Mouse (Mus musculus) midbrain, embryonic 15.5 days (tissue): ENCODE data around the gene Phldb2. TPM values are rescaled to one million over a fixed set of nuclear protein-coding genes. Genes with fewer than 3 reads are reported as not detected.

Experiments
- ATAC-seq: fragments of 200-750 bp; cut with Nextera tagmentation; replicated peaks from 2 replicates; pipeline ENCODE4 v1.8.0; 2017; ENCODE audit warnings: moderate TSS enrichment
- H3K27ac ChIP-seq: fragments of 300-500 bp; sonication (generic); 2 replicates; pipeline ENCODE4 v1.5.1; 2015; ENCODE audit warnings: mild to moderate bottlenecking, inconsistent platforms
- H3K27me3 ChIP-seq: fragments of 300-500 bp; sonication (generic); replicated peaks from 2 replicates; pipeline ENCODE4 v1.6.1; 2015; ENCODE audit warnings: inconsistent platforms
- H3K36me3 ChIP-seq: fragments of 300-500 bp; sonication (generic); replicated peaks from 2 replicates; pipeline ENCODE4 v1.6.1; 2015; ENCODE audit warnings: inconsistent platforms
- H3K4me1 ChIP-seq: fragments of 300-500 bp; sonication (generic); 2 replicates; pipeline ENCODE4 v1.6.1; 2015; ENCODE audit warnings: inconsistent platforms
- H3K4me2 ChIP-seq: fragments of 300-500 bp; sonication (generic); 2 replicates; pipeline ENCODE4 v1.6.1; 2015; ENCODE audit warnings: inconsistent platforms, mild to moderate bottlenecking, moderate library complexity
- H3K4me3 ChIP-seq: fragments of 300-500 bp; sonication (generic); 2 replicates; pipeline ENCODE4 v1.5.1; 2015; ENCODE audit warnings: mild to moderate bottlenecking, inconsistent platforms
- H3K9ac ChIP-seq: fragments of 300-500 bp; sonication (generic); 2 replicates; pipeline ENCODE4 v1.6.1; 2015; ENCODE audit warnings: mild to moderate bottlenecking, inconsistent platforms
- H3K9me3 ChIP-seq: fragments of 300-500 bp; sonication (generic); 2 replicates; pipeline ENCODE4 v1.6.1; 2016; ENCODE audit warnings: inconsistent platforms
- WGBS: fragments of 180-500 bp; shearing (Covaris S2); methylation state at CpG from one replicate; pipeline ENCODE4 v1.1.7; 2015; ENCODE audit warnings: mixed read lengths; 5-methylcytosine and 5-hydroxymethylcytosine counted together
- polyA plus RNA-seq: library from polyadenylated mRNA; unstranded; fragments of >200 nt; fragmentation: Nextera tagmentation; extraction: Ambion mirVana; gene quantifications from 2 replicates; pipeline ENCODE4 v1.2.1, GENCODE M21; 2015

The Phldb2 gene
- polyA plus RNA-seq, 1 experiment from 2014 or later = 7.8 TPM

- Histone ChIP-seq H3K27ac (no peak overlapping the region), H3K4me3 (peak overlapping the region; percentile 66), H3K27me3 (no peaks in the 10 kb centered on the region), H3K9me3 (no peaks in the 10 kb centered on the region), H3K4me1 (peaks cover 10% of the 10 kb centered on the region; the same call in 1 of the 2 replicates), H3K9ac (peak overlapping the region; percentile 59; the same call in 1 of the 2 replicates), H3K4me2 (peak overlapping the region; percentile 94), H3K36me3 (no peaks in the 10 kb centered on the region)
- WGBS = 12% methylated on average over 10 of the region's 10 CpGs
- no peak for ATAC-seq
Measured at GRCm38 (mm10) chr16:45844875-45845274, 108.5 kb downstream of the Phldb2 start.

GRCm38 (mm10) chr16:45844049-45844780 is 109.2 kb downstream of the Phldb2 start:
- Histone ChIP-seq H3K27me3 (no peaks in the 10 kb centered on the region), H3K4me2 (peak overlapping the region; percentile 94), H3K9me3 (no peaks in the 10 kb centered on the region), H3K4me3 (peak overlapping the region; percentile 66), H3K36me3 (no peaks in the 10 kb centered on the region), H3K4me1 (peaks cover 10% of the 10 kb centered on the region; the same call in 1 of the 2 replicates), H3K9ac (peak overlapping the region; percentile 59), H3K27ac (0 out of 2 replicates have a peak overlapping the region, but pooled peaks have one; percentile 30)
- ATAC-seq = peak; percentile 95
- WGBS = under 1% methylated on average over 45 of the region's 45 CpGs

GRCm38 (mm10) chr16:45843351-45843891 is 110.0 kb downstream of the Phldb2 start:
- Histone ChIP-seq H3K4me2 (peak overlapping the region; percentile 94), H3K36me3 (no peaks in the 10 kb centered on the region), H3K27me3 (no peaks in the 10 kb centered on the region), H3K27ac (0 out of 2 replicates have a peak overlapping the region, but pooled peaks have one; percentile 30), H3K4me3 (peak overlapping the region; percentile 66), H3K9ac (peak overlapping the region; percentile 59), H3K4me1 (peaks cover 10% of the 10 kb centered on the region; the same call in 1 of the 2 replicates), H3K9me3 (no peaks in the 10 kb centered on the region)
- peak; percentile 49 for ATAC-seq
- under 1% methylated on average over 16 of the region's 16 CpGs for WGBS

- Histone ChIP-seq H3K4me3 (no peak overlapping the region), H3K9ac (no peak overlapping the region), H3K27ac (no peak overlapping the region), H3K27me3 (no peaks in the 10 kb centered on the region), H3K4me1 (peaks cover 10% of the 10 kb centered on the region; the same call in 1 of the 2 replicates), H3K36me3 (no peaks in the 10 kb centered on the region), H3K4me2 (no peak overlapping the region; the same call in 1 of the 2 replicates), H3K9me3 (no peaks in the 10 kb centered on the region)
- 68% methylated on average over 4 of the region's 4 CpGs for WGBS
- ATAC-seq = no peak
Measured at GRCm38 (mm10) chr16:45842440-45842839, 111.0 kb downstream of the Phldb2 start.

- Histone ChIP-seq H3K36me3 (no peaks in the 10 kb centered on the region), H3K4me1 (peaks cover 10% of the 10 kb centered on the region; the same call in 1 of the 2 replicates), H3K27me3 (no peaks in the 10 kb centered on the region), H3K27ac (no peak overlapping the region), H3K4me3 (no peak overlapping the region), H3K4me2 (no peak overlapping the region), H3K9me3 (no peaks in the 10 kb centered on the region), H3K9ac (no peak overlapping the region)
- WGBS = 91% methylated on average over 3 of the region's 3 CpGs
- no peak for ATAC-seq
Measured at GRCm38 (mm10) chr16:45841806-45842205, 111.6 kb downstream of the Phldb2 start.

GRCm38 (mm10) chr16:45841016-45841415 is 112.4 kb downstream of the Phldb2 start:
- no peak for ATAC-seq
- Histone ChIP-seq H3K27ac (no peak overlapping the region), H3K9me3 (no peaks in the 10 kb centered on the region), H3K4me1 (peaks cover 10% of the 10 kb centered on the region; the same call in 1 of the 2 replicates), H3K27me3 (no peaks in the 10 kb centered on the region), H3K9ac (no peak overlapping the region), H3K4me3 (no peak overlapping the region), H3K36me3 (no peaks in the 10 kb centered on the region), H3K4me2 (no peak overlapping the region)
- 63% methylated on average over 3 of the region's 3 CpGs for WGBS

GRCm38 (mm10) chr16:45837541-45838342 is 115.7 kb downstream of the Phldb2 start:
- no peak overlapping the region for H3K4me2 ChIP-seq
- H3K27me3 ChIP-seq = no peaks in the 10 kb centered on the region
- H3K36me3 ChIP-seq = no peaks in the 10 kb centered on the region
- no peak overlapping the region for H3K9ac ChIP-seq
- no peak overlapping the region for H3K4me3 ChIP-seq
- no peaks in the 10 kb centered on the region for H3K9me3 ChIP-seq
- H3K4me1 ChIP-seq = no peaks in the 10 kb centered on the region
- no peak for ATAC-seq
- no peak overlapping the region for H3K27ac ChIP-seq
- 76% methylated on average over 5 of the region's 5 CpGs for WGBS

GRCm38 (mm10) chr16:45832747-45833108 is 120.7 kb downstream of the Phldb2 start:
- 82% methylated on average over 6 of the region's 6 CpGs for WGBS
- Histone ChIP-seq H3K36me3 (no peaks in the 10 kb centered on the region), H3K27me3 (no peaks in the 10 kb centered on the region), H3K4me1 (0 out of 2 replicates have a peak, but pooled peaks cover 8% of the 10 kb centered on the region), H3K9ac (no peak overlapping the region), H3K27ac (no peak overlapping the region), H3K4me2 (no peak overlapping the region), H3K4me3 (no peak overlapping the region), H3K9me3 (no peaks in the 10 kb centered on the region)
- ATAC-seq = no peak

- no peak overlapping the region for H3K4me3 ChIP-seq
- no peaks in the 10 kb centered on the region for H3K27me3 ChIP-seq
- no peak for ATAC-seq
- H3K4me2 ChIP-seq = no peak overlapping the region
- H3K36me3 ChIP-seq = no peaks in the 10 kb centered on the region
- H3K9me3 ChIP-seq = no peaks in the 10 kb centered on the region
- H3K27ac ChIP-seq = no peak overlapping the region
- 78% methylated on average over 8 of the region's 8 CpGs for WGBS
- H3K4me1 ChIP-seq = 0 out of 2 replicates have a peak, but pooled peaks cover 8% of the 10 kb centered on the region
- H3K9ac ChIP-seq = no peak overlapping the region
Measured at GRCm38 (mm10) chr16:45832061-45832746, 121.2 kb downstream of the Phldb2 start.

- H3K9me3 ChIP-seq = no peaks in the 10 kb centered on the region
- no peak overlapping the region for H3K4me2 ChIP-seq
- 46% methylated on average over 4 of the region's 4 CpGs for WGBS
- H3K4me3 ChIP-seq = no peak overlapping the region
- no peaks in the 10 kb centered on the region for H3K36me3 ChIP-seq
- ATAC-seq = no peak
- 0 out of 2 replicates have a peak, but pooled peaks cover 8% of the 10 kb centered on the region for H3K4me1 ChIP-seq
- no peaks in the 10 kb centered on the region for H3K27me3 ChIP-seq
- H3K9ac ChIP-seq = no peak overlapping the region
- H3K27ac ChIP-seq = no peak overlapping the region
Measured at GRCm38 (mm10) chr16:45831094-45831872, 122.1 kb downstream of the Phldb2 start.
